Mouse (Mus musculus) Patski (cell line): ENCODE measurements at regions not wholly inside any gene's neighbourhood (a gene's known extent, or its start where the extent isn't known, plus 50 kb on each side); places are given as distances from the start of the nearest gene placed in this dataset.

Experiments used
- ATAC-seq: fragments of 100-300 bp; one replicate; pipeline ENCODE4 v1.8.0; 2021
- CTCF ChIA-PET: fragments of 350-600 bp; sonication (Branson Sonifier 250); formaldehyde crosslinking; loops from one replicate; lab custom pipeline; 2022; ENCODE audit warnings: inconsistent platforms; lab: Charles Lee
- POLR2A ChIA-PET: fragments of 350-600 bp; sonication (Branson Sonifier 250); formaldehyde crosslinking; loops from one replicate; lab custom pipeline; 2022; ENCODE audit warnings: antibody characterized with exemption, inconsistent platforms; lab: Charles Lee
- DNase-seq: peaks from one replicate; pipeline ENCODE4 v3.0.0-alpha.2; 2011; ENCODE audit warnings: low read depth, low spot score
- H3K27me3 ChIP-seq: fragments of 371-371 bp; one replicate; pipeline ENCODE4 v1.5.1; 2021
- CTCF ChIP-seq: fragments of 100-300 bp; IDR thresholded peaks from one replicate; pipeline ENCODE4 v1.5.1; 2021
- in situ Hi-C: fragments of 300-500 bp; cut with MboI; formaldehyde crosslinking; loops from 3 replicates; pipeline ENCODE4 v1.11.1; 2018; ENCODE audit warnings: low pct_unique_long_range_greater_than_20kb, mixed read lengths

DNA sequence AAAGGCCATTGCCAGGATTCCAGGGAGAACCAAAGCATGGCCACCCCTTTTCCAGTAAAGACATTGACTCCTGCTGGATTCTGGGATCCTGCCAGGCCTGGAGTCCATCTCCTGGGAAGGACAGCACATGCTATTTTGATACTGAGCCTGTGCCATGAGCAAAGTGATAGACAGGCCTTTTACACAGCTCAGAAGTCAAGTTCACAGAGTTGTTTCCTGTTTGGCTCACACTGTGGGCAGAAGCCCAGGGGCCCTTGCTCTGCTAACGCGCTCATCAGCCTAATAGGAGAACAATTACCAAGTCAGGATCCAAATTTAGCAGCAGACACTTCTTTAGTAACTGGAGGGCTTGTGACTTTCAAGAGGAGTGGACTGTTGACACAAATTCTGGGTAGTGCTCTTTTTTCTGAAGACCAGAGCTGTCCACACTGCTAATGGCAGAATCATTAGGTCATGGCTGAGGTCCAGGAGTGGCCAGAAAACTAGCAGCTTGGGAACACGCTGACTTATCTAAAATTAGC, 122.1 kb upstream of the Smim23 start:
- POLR2A ChIA-PET = no interaction called here
- TF ChIP-seq CTCF = no peak
- CTCF ChIA-PET = interaction anchor here (1.3 kb wide), 1 partner anchor 21 kb away, joined by 3 read pairs; no protein-coding TSS in a partner anchor
- DNase-seq = no peak
- H3K27me3 ChIP-seq = no peaks in the 10 kb centered on the region
- in situ Hi-C loops = no loop called here
- no peak for ATAC-seq

- in situ Hi-C loops = no loop called here
- no peak for ATAC-seq
- no peaks in the 10 kb centered on the region for H3K27me3 ChIP-seq
- POLR2A ChIA-PET = no interaction called here
- CTCF ChIA-PET = no interaction called here
- TF ChIP-seq CTCF = no peak
- no peak for DNase-seq
Measured at GRCm38 (mm10) chr11:32945071-32945470, 120.7 kb upstream of the Smim23 start.

DNA sequence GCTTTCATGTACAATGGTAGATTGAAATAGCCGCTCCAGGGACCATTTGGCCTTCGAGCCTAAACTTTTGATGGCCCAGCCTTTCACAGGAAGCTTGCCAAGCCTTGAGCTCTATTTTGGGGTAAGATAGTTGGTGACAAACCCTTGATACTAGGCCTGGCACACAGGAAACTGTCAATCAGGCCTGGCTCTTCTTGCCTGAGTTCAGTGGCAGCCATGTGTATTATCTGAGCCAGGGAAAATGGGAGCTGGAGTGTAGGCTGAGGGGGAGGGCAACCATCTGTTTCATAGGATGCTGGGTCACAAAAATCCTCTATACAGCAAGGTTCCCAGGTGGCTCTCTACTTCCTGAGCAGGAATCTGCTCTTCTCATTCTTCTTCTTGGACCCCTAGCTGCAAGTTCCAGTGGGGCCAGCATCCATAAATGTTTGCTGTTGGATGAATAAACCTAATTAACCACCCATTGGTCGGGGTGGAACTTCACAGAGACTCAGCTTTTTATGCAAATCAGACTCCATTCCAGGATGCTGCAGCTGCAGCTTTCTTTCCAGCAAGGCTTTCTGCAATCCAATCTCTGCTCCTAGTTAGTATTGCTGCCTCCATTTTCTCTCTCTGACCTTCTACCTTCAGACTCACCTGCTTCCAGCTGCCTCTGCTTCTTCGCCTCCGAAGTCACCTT, 117.1 kb upstream of the Smim23 start:
- H3K27me3 ChIP-seq = no peaks in the 10 kb centered on the region
- no peak for DNase-seq
- no peak for ATAC-seq
- in situ Hi-C loops = no loop called here
- POLR2A ChIA-PET = no interaction called here
- no peak for TF ChIP-seq CTCF
- CTCF ChIA-PET = interaction anchor here (1.9 kb wide), 1 partner anchor 15 kb away, joined by 4 read pairs; no protein-coding TSS in a partner anchor

DNA sequence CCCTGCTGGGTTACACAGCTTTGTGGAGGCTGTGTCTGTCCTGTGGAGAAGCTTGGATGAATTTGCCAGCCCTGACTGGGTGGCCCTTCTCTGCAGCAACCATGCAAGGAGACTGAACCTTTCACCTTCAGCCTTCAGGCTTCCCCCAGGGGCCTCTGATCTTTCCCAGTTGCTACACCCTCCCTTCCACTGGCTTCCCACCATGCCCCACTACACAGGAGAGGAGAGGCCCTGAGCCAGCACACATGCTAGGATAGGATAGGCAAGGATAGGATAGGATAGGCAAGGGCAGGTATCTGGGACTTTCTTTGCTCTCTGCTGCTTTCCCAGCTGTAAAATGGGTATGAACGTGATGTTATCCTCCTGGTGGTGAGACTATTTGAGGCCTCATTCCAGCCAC, 114.7 kb upstream of the Smim23 start:
- peak; percentile 44 for ATAC-seq
- CTCF ChIA-PET = no interaction called here
- TF ChIP-seq CTCF = no peak
- POLR2A ChIA-PET = no interaction called here
- H3K27me3 ChIP-seq = no peaks in the 10 kb centered on the region
- no peak for DNase-seq
- in situ Hi-C loops = no loop called here

DNA sequence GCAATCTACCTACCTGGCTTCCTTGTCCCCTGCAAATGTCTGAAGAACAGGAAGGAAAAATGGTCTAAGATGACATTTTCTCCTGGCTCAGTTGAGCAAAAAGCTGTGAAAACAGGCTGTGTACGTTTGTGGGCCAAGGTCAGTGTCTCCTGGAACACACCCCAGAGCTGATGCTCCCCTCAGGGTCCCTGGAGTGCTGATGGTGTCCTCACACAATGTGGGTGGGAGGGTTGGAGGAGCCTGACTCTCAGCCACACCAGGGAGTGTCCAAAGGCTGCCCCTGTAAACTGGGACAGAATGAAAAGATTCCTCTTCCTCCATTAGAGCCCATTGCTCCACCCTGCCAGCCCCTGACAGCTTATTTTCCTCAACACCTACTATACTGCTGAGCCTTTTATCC, 112.8 kb upstream of the Smim23 start:
- H3K27me3 ChIP-seq = no peaks in the 10 kb centered on the region
- ChIA-PET POLR2A (no interaction called here), CTCF (no interaction called here)
- in situ Hi-C loops = no loop called here
- no peak for ATAC-seq
- no peak for TF ChIP-seq CTCF
- no peak for DNase-seq

GRCm38 (mm10) chr11:32931928-32932327, 107.5 kb upstream of the Smim23 start:
- CTCF ChIA-PET = no interaction called here
- no peak for ATAC-seq
- POLR2A ChIA-PET = no interaction called here
- DNase-seq = no peak
- no peaks in the 10 kb centered on the region for H3K27me3 ChIP-seq
- in situ Hi-C loops = no loop called here
- no peak for TF ChIP-seq CTCF

DNA sequence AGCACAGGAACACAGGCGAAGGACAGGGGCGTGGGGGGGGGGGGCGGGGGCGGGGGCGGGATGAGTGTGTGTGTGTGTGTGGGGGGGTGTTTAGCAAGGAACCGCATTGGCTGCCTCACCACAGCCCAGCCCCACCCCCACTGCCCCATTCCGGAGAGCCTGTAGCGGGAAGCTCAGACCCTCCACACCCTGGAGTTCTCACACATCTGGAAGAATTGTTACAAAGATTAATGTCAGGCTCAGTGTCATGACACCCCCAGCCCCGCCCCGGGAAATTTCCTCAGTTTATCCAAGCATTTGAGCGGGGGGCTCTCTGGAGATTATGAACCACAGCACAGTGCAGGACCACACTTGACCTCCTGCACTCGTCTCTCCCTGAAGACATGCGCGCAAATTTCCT, 106.6 kb upstream of the Smim23 start:
- TF ChIP-seq CTCF = no peak
- DNase-seq (no peak), ATAC-seq (no peak)
- ChIA-PET POLR2A (no interaction called here), CTCF (no interaction called here)
- in situ Hi-C loops = no loop called here
- H3K27me3 ChIP-seq = no peaks in the 10 kb centered on the region

- no peak for TF ChIP-seq CTCF
- ATAC-seq (no peak), DNase-seq (no peak)
- CTCF ChIA-PET = no interaction called here
- in situ Hi-C loops = no loop called here
- H3K27me3 ChIP-seq = no peaks in the 10 kb centered on the region
- POLR2A ChIA-PET = no interaction called here
Measured at GRCm38 (mm10) chr11:32928837-32929236, 104.4 kb upstream of the Smim23 start.

DNA sequence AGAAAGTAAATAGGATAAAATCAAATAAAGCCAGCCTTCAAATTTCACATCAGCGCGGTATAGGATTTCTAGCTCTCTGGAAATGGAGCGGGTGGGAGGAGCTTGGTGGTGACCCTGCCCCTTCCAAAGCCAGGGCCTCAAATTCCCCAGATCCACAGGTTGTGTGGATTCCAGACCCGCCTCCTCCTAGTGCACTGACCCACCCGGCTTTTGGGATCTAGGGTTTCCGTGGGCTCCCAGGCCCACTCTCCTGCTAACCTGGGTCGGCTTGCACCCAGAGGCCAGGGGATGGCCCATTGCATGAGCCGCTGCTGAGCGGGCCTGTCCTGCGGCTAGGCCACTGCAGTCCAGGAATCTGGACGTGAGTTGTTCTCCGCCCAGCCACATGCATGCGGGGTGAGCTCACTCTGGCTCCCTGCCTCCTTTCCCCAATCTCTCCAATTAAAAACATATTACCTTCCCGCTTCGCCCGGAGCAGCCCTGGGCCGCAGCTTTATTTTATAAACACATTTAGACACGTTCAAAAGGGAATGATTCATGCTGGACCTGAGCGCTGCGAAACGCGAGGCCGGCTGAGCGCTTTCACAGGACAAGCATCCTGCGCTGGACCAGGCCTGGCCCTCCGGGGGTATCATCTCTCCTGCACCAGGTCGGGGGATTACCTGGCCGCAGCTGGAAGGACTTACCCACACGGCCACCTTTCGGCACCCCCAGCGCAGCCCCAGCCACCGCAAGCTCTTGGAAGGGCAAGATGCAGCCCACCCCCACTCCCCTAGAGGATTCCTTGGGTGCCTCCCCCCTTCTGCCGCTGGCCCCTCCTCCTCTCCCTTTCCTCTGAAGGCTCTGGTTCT, 101.2 kb upstream of the Smim23 start:
- ATAC-seq = peak; percentile 98
- CTCF ChIA-PET = interaction anchor here (0.9 to 1.4 kb wide), 3 partner anchors 8 to 32 kb away, joined by 3 read pairs; no protein-coding TSS in a partner anchor
- POLR2A ChIA-PET = no interaction called here
- no peak for TF ChIP-seq CTCF
- in situ Hi-C loops = no loop called here
- no peaks in the 10 kb centered on the region for H3K27me3 ChIP-seq
- peak; percentile 65 for DNase-seq

- CTCF ChIA-PET = interaction anchor here (1.1 to 1.3 kb wide), 2 partner anchors 22 to 24 kb away, joined by 3 to 4 read pairs; no protein-coding TSS in a partner anchor
- H3K27me3 ChIP-seq = no peaks in the 10 kb centered on the region
- DNase-seq (no peak), ATAC-seq (no peak)
- no peak for TF ChIP-seq CTCF
- in situ Hi-C loops = no loop called here
- POLR2A ChIA-PET = no interaction called here
Measured at GRCm38 (mm10) chr11:32924932-32925331, 100.5 kb upstream of the Smim23 start.

- H3K27me3 ChIP-seq = peaks cover 4% of the 10 kb centered on the region
- DNase-seq (no peak), ATAC-seq (no peak)
- TF ChIP-seq CTCF = no peak
- POLR2A ChIA-PET = no interaction called here
- CTCF ChIA-PET = no interaction called here
- in situ Hi-C loops = no loop called here
Measured at GRCm38 (mm10) chr11:32913071-32913470, 88.7 kb upstream of the Smim23 start.
